Comparison of ENCODE assay signal across 1 mouse cellular context in the genomic region with DNA sequence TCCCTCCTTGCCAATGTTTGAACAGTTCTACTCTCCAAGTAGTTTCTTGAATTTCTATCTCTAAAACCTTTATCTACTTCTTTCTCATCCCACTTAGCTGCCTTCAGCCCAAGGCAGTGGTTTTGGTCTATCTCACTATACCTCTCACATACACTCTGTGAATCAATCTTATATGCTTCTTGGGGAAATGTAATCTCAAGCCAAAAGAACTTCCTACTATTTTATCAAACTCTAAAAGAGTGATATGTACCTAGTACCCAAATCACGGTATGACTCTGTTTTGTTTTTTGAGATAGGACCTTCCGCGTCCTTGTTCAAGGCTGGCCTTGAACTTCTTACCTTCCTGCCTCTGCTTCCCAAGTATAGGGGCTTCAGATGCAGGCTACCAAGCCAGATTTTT.
TF ChIP-seq lines count a peak whose summit lies in the region.

No protein-coding gene starts in this region.

TF ChIP-seq in CH12.LX, 34 proteins besides CTCF, POLR2A, EP300 and RAD21:
- TF ChIP-seq POLR2AphosphoS2 (IDR thresholded peaks at IDR 0.05; ENCODE audit: low read depth, low read length) (no peak), UBTF (IDR thresholded peaks at IDR 0.05; ENCODE audit: low read depth, low read length) (no peak), ELF1 (IDR thresholded peaks at IDR 0.05; ENCODE audit: low read depth, low read length) (no peak), NRF1 (IDR thresholded peaks at IDR 0.05; ENCODE audit: low read depth, low read length) (no peak), NELFE (IDR thresholded peaks at IDR 0.05; ENCODE audit: low read depth, low read length) (no peak), HCFC1 (IDR thresholded peaks at IDR 0.05; ENCODE audit: low read depth, low read length) (no peak), ZC3H11A (IDR thresholded peaks at IDR 0.05; ENCODE audit: low read depth, low read length) (no peak), PAX5 (IDR thresholded peaks at IDR 0.05; ENCODE audit: low read length) (no peak), GABPA (IDR thresholded peaks at IDR 0.05; ENCODE audit: insufficient replicate concordance, low read depth, low read length) (no peak)
